Mouse (Mus musculus) bone marrow, adult 2 months (tissue): Measurements from ENCODE around the gene Polr1e. TPM values are rescaled to one million over a fixed set of nuclear protein-coding genes. Genes with fewer than 3 reads are reported as not detected.
"Not testable (repeated sequence)": the region's sequence is repeated elsewhere in the genome, so short reads cannot be mapped to it uniquely, and the experiment has no call there.

Experiments used
- H3K27ac ChIP-seq: fragments of 200-500 bp; 2 replicates; pipeline ENCODE4 v1.5.1; 2012; ENCODE audit warnings: low read depth, mild to moderate bottlenecking, control low read depth, inconsistent platforms, low read length; ENCODE audit not compliant: control insufficient read depth, poor library complexity, insufficient read depth
- H3K4me1 ChIP-seq: fragments of 200-500 bp; 2 replicates; pipeline ENCODE4 v1.6.1; 2011; ENCODE audit warnings: low read length; ENCODE audit not compliant: control insufficient read depth, insufficient read depth
- H3K4me3 ChIP-seq: fragments of 200-500 bp; replicated peaks from 2 replicates; pipeline ENCODE3; 2011; ENCODE audit warnings: mild to moderate bottlenecking, low read depth, low read length, control low read depth; ENCODE audit not compliant: control insufficient read depth
- CTCF ChIP-seq: fragments of 200-500 bp; IDR thresholded peaks from 2 replicates; pipeline ENCODE4 v1.5.1; 2011; ENCODE audit warnings: low read length, control low read depth; ENCODE audit not compliant: control insufficient read depth, insufficient read depth
- POLR2A ChIP-seq: fragments of 200-500 bp; IDR thresholded peaks from 2 replicates; pipeline ENCODE4 v1.6.1; 2011; ENCODE audit warnings: low read depth, mild to moderate bottlenecking, control low read depth, low read length, borderline replicate concordance; ENCODE audit not compliant: control insufficient read depth
- WGBS: fragments of 180-500 bp; shearing (Covaris S2); methylation state at CpG from one replicate; pipeline ENCODE4 v1.1.7; 2018; 5-methylcytosine and 5-hydroxymethylcytosine counted together
- polyA plus RNA-seq: library from polyadenylated mRNA; stranded (reverse); fragments of >200 nt; gene quantifications from 2 replicates; pipeline ENCODE4 v1.2.4, GENCODE M21; 2011; ENCODE audit warnings: low replicate concordance; ENCODE audit not compliant: missing spikeins, insufficient read depth, insufficient read length

The Polr1e gene
- polyA plus RNA-seq, 1 experiment: 11.3 TPM

- H3K4me3 ChIP-seq: no peak overlapping the region
- no peak for TF ChIP-seq POLR2A
- no peak for TF ChIP-seq CTCF
- H3K27ac ChIP-seq: no peak overlapping the region
- WGBS: 79% methylated on average over 5 of the region's 5 CpGs
- no peaks in the 10 kb centered on the region; the same call in 1 of the 2 replicates for H3K4me1 ChIP-seq
Measured at GRCm38 (mm10) chr4:44978175-44978574, 40.2 kb upstream of the Polr1e start.

- TF ChIP-seq POLR2A: no peak
- TF ChIP-seq CTCF: no peak
Measured at GRCm38 (mm10) chr4:44979794-44980338, 38.5 kb upstream of the Polr1e start.

GRCm38 (mm10) chr4:44981280-44981973, 37.0 kb upstream of the Polr1e start, which contains the start of gene Grhpr:
Gene Grhpr, plus strand, starts transcription at chr4:44981395.
- under 1% methylated on average over 40 of the region's 40 CpGs for WGBS
- TF ChIP-seq POLR2A (peak; percentile 88; the same call in 1 of the 2 replicates), CTCF (no peak)
- Histone ChIP-seq H3K27ac (peak within 1 kb of the TSS; percentile 86), H3K4me1 (no peaks in the 10 kb centered on the region; the same call in none of the 2 replicates), H3K4me3 (peak within 1 kb of the TSS; percentile 86)

More at GRCm38 (mm10) chr4:44979794-44980338, 38.5 kb upstream of the Polr1e start:
- Histone ChIP-seq H3K27ac (no peak overlapping the region), H3K4me3 (no peak overlapping the region), H3K4me1 (no peaks in the 10 kb centered on the region; the same call in none of the 2 replicates)
- 53% methylated on average over 7 of the region's 7 CpGs for WGBS

GRCm38 (mm10) chr4:44981974-44982287, 36.5 kb upstream of the Polr1e start:
- Histone ChIP-seq H3K27ac (no peak overlapping the region), H3K4me3 (peak overlapping the region; percentile 86), H3K4me1 (no peaks in the 10 kb centered on the region; the same call in none of the 2 replicates)
- 50% methylated on average over 5 of the region's 5 CpGs for WGBS
- no peak for TF ChIP-seq CTCF
- TF ChIP-seq POLR2A: no peak

- Histone ChIP-seq H3K4me3 (no peak overlapping the region), H3K4me1 (no peaks in the 10 kb centered on the region; the same call in none of the 2 replicates), H3K27ac (no peak overlapping the region)
- WGBS: 76% methylated on average over 11 of the region's 11 CpGs
- TF ChIP-seq POLR2A (no peak), CTCF (no peak)
Measured at GRCm38 (mm10) chr4:44982440-44983130, 35.8 kb upstream of the Polr1e start.

GRCm38 (mm10) chr4:44983131-44983740, 35.1 kb upstream of the Polr1e start:
- TF ChIP-seq CTCF (no peak), POLR2A (no peak)
- WGBS: 78% methylated on average over 10 of the region's 10 CpGs
- H3K27ac ChIP-seq: no peak overlapping the region
- no peaks in the 10 kb centered on the region; the same call in none of the 2 replicates for H3K4me1 ChIP-seq
- H3K4me3 ChIP-seq: no peak overlapping the region

GRCm38 (mm10) chr4:44990560-44990959, 27.8 kb upstream of the Polr1e start:
- H3K4me1 ChIP-seq: no peaks in the 10 kb centered on the region; the same call in 1 of the 2 replicates
- 94% methylated on average over 5 of the region's 5 CpGs for WGBS
- H3K27ac ChIP-seq: no peak overlapping the region

GRCm38 (mm10) chr4:44992330-44992729, 26.1 kb upstream of the Polr1e start:
- not testable (repeated sequence) for H3K27ac ChIP-seq, H3K4me3 ChIP-seq, H3K4me1 ChIP-seq
- WGBS: 93% methylated on average over 11 of the region's 11 CpGs

More at GRCm38 (mm10) chr4:44990560-44990959, 27.8 kb upstream of the Polr1e start:
- TF ChIP-seq POLR2A (no peak), CTCF (no peak)
- no peak overlapping the region for H3K4me3 ChIP-seq

- H3K4me3 ChIP-seq, H3K27ac ChIP-seq, H3K4me1 ChIP-seq: not testable (repeated sequence)
- 93% methylated on average over 14 of the region's 14 CpGs for WGBS
Measured at GRCm38 (mm10) chr4:44993179-44993578, 25.2 kb upstream of the Polr1e start.
